Mouse (Mus musculus) liver, embryonic 13.5 days (tissue): ENCODE measurements around the gene Crhr2. TPM values are rescaled to one million over a fixed set of nuclear protein-coding genes. Genes with fewer than 3 reads are reported as not detected.

ENCODE experiments used
- ATAC-seq: fragments of 200-750 bp; cut with Nextera tagmentation; 2 replicates; pipeline ENCODE4 v1.8.0; 2017; ENCODE audit warnings: low read depth, mild to moderate bottlenecking, moderate number of reproducible peaks, moderate library complexity
- DNase-seq: peaks from one replicate; pipeline ENCODE4 v3.0.0; 2022
- H3K27ac ChIP-seq: fragments of 300-500 bp; sonication (generic); 2 replicates; pipeline ENCODE4 v1.5.1; 2015; ENCODE audit warnings: moderate library complexity, mild to moderate bottlenecking, inconsistent platforms
- H3K27me3 ChIP-seq: fragments of 300-500 bp; sonication (generic); 2 replicates; pipeline ENCODE4 v1.6.1; 2015; ENCODE audit warnings: mild to moderate bottlenecking, inconsistent platforms
- H3K36me3 ChIP-seq: fragments of 300-500 bp; sonication (generic); 2 replicates; pipeline ENCODE4 v1.6.1; 2015; ENCODE audit warnings: mild to moderate bottlenecking, inconsistent platforms
- H3K4me1 ChIP-seq: fragments of 300-500 bp; sonication (generic); replicated peaks from 2 replicates; pipeline ENCODE4 v1.6.1; 2015; ENCODE audit warnings: inconsistent platforms
- H3K4me2 ChIP-seq: fragments of 300-500 bp; sonication (generic); 2 replicates; pipeline ENCODE4 v1.6.1; 2015; ENCODE audit warnings: inconsistent platforms, mild to moderate bottlenecking, moderate library complexity
- H3K4me3 ChIP-seq: fragments of 300-500 bp; sonication (generic); replicated peaks from 2 replicates; pipeline ENCODE4 v1.5.1; 2015; ENCODE audit warnings: mild to moderate bottlenecking, inconsistent platforms
- H3K9ac ChIP-seq: fragments of 300-500 bp; sonication (generic); 2 replicates; pipeline ENCODE4 v1.6.1; 2015; ENCODE audit warnings: mild to moderate bottlenecking, inconsistent platforms
- H3K9me3 ChIP-seq: fragments of 300-500 bp; sonication (generic); replicated peaks from 2 replicates; pipeline ENCODE4 v1.6.1; 2016; ENCODE audit warnings: inconsistent platforms
- WGBS: fragments of 180-500 bp; shearing (Covaris S2); methylation state at CpG from one replicate; pipeline ENCODE4 v1.1.7; 2015; ENCODE audit not compliant: insufficient replicate concordance; 5-methylcytosine and 5-hydroxymethylcytosine counted together
- polyA plus RNA-seq: library from polyadenylated mRNA; unstranded; fragments of >200 nt; fragmentation: Nextera tagmentation; extraction: Ambion mirVana; gene quantifications from 2 replicates; pipeline ENCODE4 v1.2.1, GENCODE M21; 2015

Gene Crhr2
- 0.45 and 0.60 TPM in 2 replicates for polyA plus RNA-seq

DNA sequence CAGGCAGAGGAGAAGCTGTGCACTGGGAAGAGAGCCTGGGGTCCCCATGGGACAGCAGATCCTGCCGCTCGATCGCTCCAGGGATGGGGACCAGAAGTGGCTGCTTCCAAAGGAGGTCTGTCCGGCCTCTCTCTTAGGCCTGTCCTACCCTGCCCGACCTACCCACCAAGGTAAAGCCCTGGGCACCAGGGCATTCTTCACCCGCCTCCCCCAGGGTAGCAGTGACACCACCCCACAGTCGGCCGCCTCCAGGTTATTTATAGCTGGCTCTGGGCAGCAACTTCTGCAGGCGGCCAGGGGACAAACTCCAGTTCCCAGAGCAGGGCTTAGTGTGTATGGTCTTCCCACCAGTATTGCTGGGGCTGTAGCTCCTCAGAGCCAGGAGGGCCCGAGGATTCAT lies at the start of gene Crhr2:
Gene Crhr2 (minus strand): TSS at position 223 of the 400 bp plus-strand sequence.
- H3K4me1 ChIP-seq, result no peaks in the 10 kb centered on the region
- 62% methylated on average over 10 of the region's 10 CpGs for WGBS
- no peak within 1 kb of the TSS for H3K4me3 ChIP-seq
- H3K27ac ChIP-seq, result no peak within 1 kb of the TSS
- no peak within 1 kb of the TSS for H3K9ac ChIP-seq
- no peaks in the 10 kb centered on the region for H3K36me3 ChIP-seq
- ATAC-seq (no peak), DNase-seq (no peak)
- no peak within 1 kb of the TSS for H3K4me2 ChIP-seq
- H3K9me3 ChIP-seq, result no peaks in the 10 kb centered on the region
- no peaks in the 10 kb centered on the region for H3K27me3 ChIP-seq

GRCm38 (mm10) chr6:55179560-55179959 lies 46.7 kb upstream of the Crhr2 start:
- ATAC-seq (no peak), DNase-seq (no peak)
- Histone ChIP-seq H3K4me3 (no peak overlapping the region), H3K9ac (no peak overlapping the region), H3K27me3 (no peaks in the 10 kb centered on the region), H3K4me2 (no peak overlapping the region), H3K9me3 (no peaks in the 10 kb centered on the region), H3K27ac (no peak overlapping the region), H3K4me1 (peaks cover 8% of the 10 kb centered on the region), H3K36me3 (no peaks in the 10 kb centered on the region)
- 66% methylated on average over 7 of the region's 7 CpGs for WGBS

DNA sequence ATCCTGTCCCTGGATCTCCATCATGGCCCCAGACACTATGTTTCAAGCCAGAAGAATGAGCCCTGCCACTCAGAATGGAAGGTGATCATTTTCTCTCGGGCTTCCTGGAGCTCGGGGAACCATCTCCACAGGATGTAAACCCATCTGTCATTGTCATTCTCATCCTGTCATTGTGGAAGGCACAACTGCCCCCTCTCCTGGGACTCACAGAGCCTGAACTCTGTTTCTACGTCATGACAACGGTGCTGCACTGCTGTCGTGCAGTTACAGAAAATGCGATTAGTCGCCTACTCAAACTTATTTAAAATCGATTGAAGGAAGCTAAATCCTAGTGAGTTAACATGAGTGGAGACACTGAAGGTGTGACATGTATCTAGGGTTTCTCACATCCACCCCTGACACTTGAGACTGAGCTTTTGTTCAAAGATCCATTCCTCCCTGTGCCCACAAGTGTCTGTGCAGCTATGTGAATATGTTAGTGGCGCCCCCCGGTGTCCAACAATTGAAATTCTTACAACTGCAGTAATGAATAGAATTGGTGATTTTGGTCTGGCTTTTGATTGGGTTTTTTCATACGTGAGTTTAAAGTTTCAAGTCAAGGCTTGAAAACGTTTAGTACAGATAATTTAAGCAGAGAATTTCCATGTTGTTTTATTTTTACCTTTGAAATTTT lies 44.4 kb upstream of the Crhr2 start:
- DNase-seq, result no peak

DNA sequence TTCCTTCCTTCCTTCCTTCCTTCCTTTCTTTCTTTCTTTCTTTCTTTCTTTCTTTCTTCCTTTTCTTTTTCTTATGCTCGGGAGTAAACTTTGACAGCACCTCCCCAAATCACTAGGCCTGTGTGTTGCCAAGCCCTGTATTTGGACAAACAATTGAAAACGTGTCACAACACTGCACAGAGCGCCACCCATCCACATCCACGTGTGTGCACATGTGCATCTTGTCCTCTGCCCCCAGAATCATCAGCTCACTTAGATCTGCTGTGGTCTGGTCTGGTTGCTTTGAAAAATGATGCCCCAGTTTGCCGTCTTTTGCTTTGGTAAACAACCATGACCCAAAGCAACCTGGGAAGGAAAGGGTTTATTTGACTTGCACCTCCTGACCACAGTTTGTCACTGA lies 43.1 kb upstream of the Crhr2 start:
- no peak overlapping the region for H3K27ac ChIP-seq
- H3K4me2 ChIP-seq, result no peak overlapping the region
- ATAC-seq (no peak), DNase-seq (no peak)
- peaks cover 11% of the 10 kb centered on the region for H3K4me1 ChIP-seq
- no peaks in the 10 kb centered on the region for H3K36me3 ChIP-seq
- H3K9me3 ChIP-seq, result no peaks in the 10 kb centered on the region
- 32% methylated on average over 5 of the region's 5 CpGs for WGBS
- no peak overlapping the region for H3K4me3 ChIP-seq
- H3K27me3 ChIP-seq, result no peaks in the 10 kb centered on the region
- no peak overlapping the region for H3K9ac ChIP-seq

More for the DNA sequence above, 44.4 kb upstream of the Crhr2 start:
- Histone ChIP-seq H3K4me2 (no peak overlapping the region), H3K9ac (no peak overlapping the region), H3K4me1 (peaks cover 11% of the 10 kb centered on the region), H3K36me3 (no peaks in the 10 kb centered on the region), H3K4me3 (no peak overlapping the region), H3K27me3 (no peaks in the 10 kb centered on the region), H3K9me3 (no peaks in the 10 kb centered on the region), H3K27ac (no peak overlapping the region)
- 27% methylated on average over 12 of the region's 12 CpGs for WGBS
- no peak for ATAC-seq

DNA sequence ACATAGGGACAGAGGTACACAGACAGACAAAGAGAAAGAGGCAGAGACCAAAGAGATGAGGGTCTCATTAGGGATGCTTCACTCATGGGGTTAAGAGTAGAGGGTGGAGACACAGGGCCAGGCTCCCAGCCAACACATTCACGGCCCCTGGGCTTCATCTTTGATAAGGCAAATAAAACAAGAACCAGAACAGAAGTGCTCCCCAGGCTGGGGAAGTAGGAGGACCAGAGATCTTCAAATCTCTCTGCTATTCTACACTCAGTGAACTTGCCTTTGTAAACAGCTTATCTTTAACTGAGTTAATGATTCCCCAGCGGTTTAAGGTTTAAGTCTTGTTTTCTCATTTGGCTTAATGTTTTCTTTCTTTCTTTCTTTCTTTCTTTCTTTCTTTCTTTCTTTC lies 42.6 kb upstream of the Crhr2 start:
- Histone ChIP-seq H3K4me1 (peaks cover 11% of the 10 kb centered on the region), H3K4me2 (no peak overlapping the region), H3K9ac (no peak overlapping the region), H3K36me3 (no peaks in the 10 kb centered on the region), H3K4me3 (no peak overlapping the region), H3K27ac (no peak overlapping the region), H3K27me3 (no peaks in the 10 kb centered on the region), H3K9me3 (no peaks in the 10 kb centered on the region)
- DNase-seq (no peak), ATAC-seq (no peak)
- 25% methylated on average over 2 of the region's 2 CpGs for WGBS

DNA sequence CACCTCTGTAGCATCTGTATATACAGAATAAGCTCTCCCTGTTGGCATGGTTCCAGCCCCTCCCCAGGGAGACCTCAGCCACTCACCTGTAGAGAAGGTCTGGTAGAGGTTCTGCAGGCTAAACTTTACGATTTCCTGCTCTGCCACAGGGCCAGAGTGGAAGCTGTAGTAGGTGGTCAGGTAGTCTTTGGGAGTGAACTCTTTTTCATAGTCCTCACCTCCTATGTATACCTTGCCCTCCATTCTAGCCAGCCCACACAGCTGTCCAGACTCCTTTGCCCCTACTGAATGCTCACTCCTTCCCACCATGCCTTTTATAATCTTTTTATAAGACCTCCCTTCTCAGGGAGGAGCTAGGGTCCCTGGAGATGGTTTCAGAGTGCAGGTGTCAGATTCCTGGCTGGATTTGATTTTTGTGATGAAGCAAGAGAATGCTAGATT lies 41.9 kb upstream of the Crhr2 start, which contains the start of gene Inmt:
Gene Inmt (minus strand): TSS at position 303 of the 441 bp plus-strand sequence.
- Histone ChIP-seq H3K9ac (no peak within 1 kb of the TSS), H3K4me3 (no peak within 1 kb of the TSS), H3K27ac (no peak within 1 kb of the TSS), H3K9me3 (no peaks in the 10 kb centered on the region), H3K27me3 (no peaks in the 10 kb centered on the region), H3K36me3 (no peaks in the 10 kb centered on the region), H3K4me2 (no peak within 1 kb of the TSS), H3K4me1 (peaks cover 11% of the 10 kb centered on the region)
- 25% methylated on average over 1 of the region's 1 CpGs for WGBS
- no peak; the same call in 1 of the 2 replicates for ATAC-seq
- no peak for DNase-seq

DNA sequence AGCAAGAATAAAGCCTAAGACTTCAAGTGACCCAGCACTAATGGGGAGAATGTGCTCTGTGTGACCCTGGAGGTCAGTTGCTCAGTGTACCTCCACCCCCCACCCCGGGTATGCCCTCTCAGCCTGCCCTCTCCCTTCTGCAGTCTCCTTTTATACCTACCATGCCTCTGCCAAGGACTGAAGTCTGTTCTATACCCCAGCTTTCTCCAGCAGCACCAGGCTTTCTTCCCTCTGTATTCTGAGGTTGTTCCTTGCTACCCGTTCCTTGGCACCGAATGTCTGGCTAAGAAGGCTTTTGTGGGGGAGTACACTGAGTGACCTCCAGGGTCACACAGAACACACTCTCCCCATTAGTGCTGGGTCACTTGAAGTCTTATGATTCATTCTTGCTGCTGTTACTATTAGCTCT lies 41.1 kb upstream of the Crhr2 start:
- no peak for DNase-seq
- 52% methylated on average over 3 of the region's 3 CpGs for WGBS

GRCm38 (mm10) chr6:55173171-55173570 lies 40.4 kb upstream of the Crhr2 start:
- Histone ChIP-seq H3K9ac (no peak overlapping the region), H3K4me3 (no peak overlapping the region)

More for the DNA sequence above, 41.1 kb upstream of the Crhr2 start:
- H3K27me3 ChIP-seq, result no peaks in the 10 kb centered on the region
- H3K9ac ChIP-seq, result no peak overlapping the region
- H3K4me2 ChIP-seq, result no peak overlapping the region
- H3K4me1 ChIP-seq, result peaks cover 11% of the 10 kb centered on the region
- ATAC-seq, result no peak
- no peak overlapping the region for H3K4me3 ChIP-seq
- H3K36me3 ChIP-seq, result no peaks in the 10 kb centered on the region
- H3K9me3 ChIP-seq, result no peaks in the 10 kb centered on the region
- no peak overlapping the region for H3K27ac ChIP-seq

GRCm38 (mm10) chr6:55171638-55172037 lies 38.8 kb upstream of the Crhr2 start:
- no peak overlapping the region for H3K27ac ChIP-seq
- no peak for DNase-seq
- 58% methylated on average over 4 of the region's 4 CpGs for WGBS

More at GRCm38 (mm10) chr6:55173171-55173570, 40.4 kb upstream of the Crhr2 start:
- H3K9me3 ChIP-seq, result no peaks in the 10 kb centered on the region
- ATAC-seq (no peak), DNase-seq (no peak)
- no peaks in the 10 kb centered on the region for H3K36me3 ChIP-seq
- peaks cover 11% of the 10 kb centered on the region for H3K4me1 ChIP-seq
- no peak overlapping the region for H3K27ac ChIP-seq
- 52% methylated on average over 10 of the region's 10 CpGs for WGBS
- no peak overlapping the region for H3K4me2 ChIP-seq
- no peaks in the 10 kb centered on the region for H3K27me3 ChIP-seq

DNA sequence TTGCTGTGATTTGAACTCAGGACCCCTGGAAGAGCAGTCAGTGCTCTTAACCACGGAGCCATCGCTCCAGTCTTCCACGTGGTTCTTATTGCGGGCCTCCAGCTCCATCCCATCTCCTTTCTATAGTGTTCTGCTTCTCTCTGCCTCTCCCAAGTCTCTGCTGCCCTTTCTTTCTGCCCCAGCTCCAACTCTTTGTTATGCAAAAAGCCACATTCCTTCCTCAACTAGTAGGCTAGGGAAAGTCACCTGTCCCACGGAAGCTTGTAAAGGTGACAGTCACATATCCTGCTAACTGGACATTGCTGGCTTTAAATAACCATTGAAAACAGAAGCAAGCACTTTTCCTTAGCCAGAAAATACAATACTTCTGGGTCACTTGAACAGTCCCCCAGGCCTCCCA lies 37.0 kb upstream of the Crhr2 start:
- H3K4me3 ChIP-seq, result no peak overlapping the region
- no peak overlapping the region for H3K4me2 ChIP-seq
- H3K36me3 ChIP-seq, result no peaks in the 10 kb centered on the region
- H3K9ac ChIP-seq, result no peak overlapping the region
- H3K9me3 ChIP-seq, result no peaks in the 10 kb centered on the region
- ATAC-seq, result no peak
- no peak for DNase-seq
- no peak overlapping the region for H3K27ac ChIP-seq
- 57% methylated on average over 5 of the region's 5 CpGs for WGBS
- peaks cover 2% of the 10 kb centered on the region; the same call in 1 of the 2 replicates for H3K27me3 ChIP-seq
- H3K4me1 ChIP-seq, result peaks cover 3% of the 10 kb centered on the region; the same call in 1 of the 2 replicates

More at GRCm38 (mm10) chr6:55171638-55172037, 38.8 kb upstream of the Crhr2 start:
- Histone ChIP-seq H3K4me3 (no peak overlapping the region), H3K4me1 (peaks cover 9% of the 10 kb centered on the region), H3K36me3 (no peaks in the 10 kb centered on the region), H3K9ac (no peak overlapping the region), H3K9me3 (no peaks in the 10 kb centered on the region), H3K27me3 (no peaks in the 10 kb centered on the region), H3K4me2 (no peak overlapping the region)
- no peak for ATAC-seq

GRCm38 (mm10) chr6:55166777-55167463 lies 34.1 kb upstream of the Crhr2 start:
- DNase-seq (peak; percentile 26), ATAC-seq (no peak)
- Histone ChIP-seq H3K4me2 (no peak overlapping the region), H3K9me3 (no peaks in the 10 kb centered on the region), H3K27me3 (peaks cover 2% of the 10 kb centered on the region; the same call in 1 of the 2 replicates), H3K36me3 (no peaks in the 10 kb centered on the region), H3K4me3 (no peak overlapping the region), H3K4me1 (no peaks in the 10 kb centered on the region), H3K27ac (no peak overlapping the region), H3K9ac (no peak overlapping the region)
- 45% methylated on average over 7 of the region's 7 CpGs for WGBS
